Mouse (Mus musculus) adrenal gland, adult 8-10 months (tissue): ENCODE data around the gene Fgfr2. TPM values are rescaled to one million over a fixed set of nuclear protein-coding genes. Genes with fewer than 3 reads are reported as not detected.
A peak's percentile ranks its signal among the peaks of the same experiment; 100 is the strongest.
"Not testable (repeated sequence)": the region's sequence is repeated elsewhere in the genome, so short reads cannot be mapped to it uniquely, and the experiment has no call there.

Source experiments
- DNase-seq: peaks from one replicate; pipeline ENCODE4 v3.0.0; 2022
- total RNA-seq, 4 experiments: library from RNA; stranded (reverse); gene quantifications; 2 replicates each; pipeline ENCODE4 v1.2.4; 2022

Fgfr2 gene
- total RNA-seq, 4 experiments from 2014 or later: 193 to 471 (median 262) TPM

- no peak for DNase-seq
Observed at GRCm38 (mm10) chr7:131541184-131542114, 1581.7 kb downstream of the Fgfr2 start.

- peak; percentile 74 for DNase-seq
Observed at GRCm38 (mm10) chr7:131539979-131540378, 1583.2 kb downstream of the Fgfr2 start.

DNA sequence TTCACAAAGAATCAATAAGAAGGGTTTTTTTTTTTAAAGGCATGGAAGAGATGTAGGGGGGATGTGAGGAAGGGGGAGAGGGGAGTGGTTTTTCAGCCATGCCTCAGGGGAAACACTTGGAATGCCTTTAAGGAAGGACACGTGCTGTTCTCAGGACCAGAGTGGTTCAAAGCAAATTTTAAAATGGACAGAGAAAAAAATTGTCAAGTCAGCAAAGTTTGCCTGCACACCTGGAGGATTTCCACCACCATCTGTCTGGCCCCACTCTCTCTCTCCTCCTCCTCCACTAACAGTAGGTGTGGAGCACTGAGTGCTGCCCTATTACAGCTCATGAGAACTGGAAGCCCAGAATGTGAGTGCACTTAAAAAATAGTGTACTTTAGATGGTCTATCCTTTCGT, 1619.4 kb downstream of the Fgfr2 start:
- DNase-seq: no peak

DNA sequence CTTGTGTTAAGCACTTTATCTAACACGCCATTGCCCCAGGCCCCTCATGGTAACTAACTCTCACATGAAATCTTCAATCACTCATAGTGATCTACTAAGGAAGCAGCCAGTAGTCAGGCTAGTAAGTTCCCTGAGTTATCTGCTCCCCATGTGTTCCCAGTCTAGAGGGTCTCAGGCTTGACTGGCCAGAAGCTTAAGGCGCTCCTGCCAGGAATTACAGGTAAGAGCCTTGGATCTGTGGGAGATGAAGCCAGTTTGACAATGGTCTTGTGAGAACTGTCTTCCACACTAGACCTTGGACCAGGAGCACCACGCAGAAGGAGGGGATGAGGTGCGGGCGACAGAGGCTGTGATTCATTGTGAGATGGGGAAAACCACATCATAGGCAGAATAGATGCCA, 1644.7 kb downstream of the Fgfr2 start:
- DNase-seq: no peak

GRCm38 (mm10) chr7:131477140-131477539, 1646.0 kb downstream of the Fgfr2 start:
- DNase-seq: no peak

DNA sequence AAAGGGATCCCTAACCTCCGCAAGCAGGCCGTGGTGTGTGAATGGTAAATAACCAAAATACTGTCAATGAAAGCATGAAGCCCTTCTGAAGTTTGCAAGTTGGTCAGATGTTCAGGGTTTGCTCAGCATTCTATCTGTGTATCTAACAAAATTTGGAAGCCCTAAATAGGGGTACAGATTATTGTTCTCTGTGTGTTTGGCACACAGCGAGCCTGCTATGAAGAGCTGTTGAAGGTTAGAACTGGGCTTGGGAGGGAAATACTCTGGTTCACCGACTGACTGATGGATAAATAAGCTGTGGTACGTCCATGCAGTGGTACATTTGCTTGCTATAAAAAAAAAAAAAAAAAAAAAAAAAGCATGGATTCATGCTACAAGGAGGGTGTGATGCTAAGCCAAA, 1651.6 kb downstream of the Fgfr2 start:
- DNase-seq: no peak

GRCm38 (mm10) chr7:131469506-131469905, 1653.6 kb downstream of the Fgfr2 start:
- no peak for DNase-seq

DNA sequence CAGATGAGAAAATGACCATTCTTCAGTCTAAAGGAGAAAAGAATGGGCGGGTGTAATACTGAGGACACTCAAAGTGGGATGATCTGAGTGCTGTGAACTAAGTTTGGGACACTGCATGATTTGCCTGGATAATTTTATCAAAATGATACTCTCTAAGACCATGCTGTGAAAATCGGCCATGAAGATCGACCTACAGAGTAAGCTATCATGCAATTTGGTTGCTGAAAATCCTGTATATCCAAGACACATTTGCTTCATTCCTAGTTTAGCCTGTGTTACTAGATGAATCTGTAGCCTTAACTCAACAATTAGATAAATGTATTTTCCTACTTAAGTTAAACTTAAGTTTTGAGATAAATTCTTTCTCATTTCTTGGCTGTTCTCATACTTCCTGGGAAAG, 1655.8 kb downstream of the Fgfr2 start:
- no peak for DNase-seq

DNA sequence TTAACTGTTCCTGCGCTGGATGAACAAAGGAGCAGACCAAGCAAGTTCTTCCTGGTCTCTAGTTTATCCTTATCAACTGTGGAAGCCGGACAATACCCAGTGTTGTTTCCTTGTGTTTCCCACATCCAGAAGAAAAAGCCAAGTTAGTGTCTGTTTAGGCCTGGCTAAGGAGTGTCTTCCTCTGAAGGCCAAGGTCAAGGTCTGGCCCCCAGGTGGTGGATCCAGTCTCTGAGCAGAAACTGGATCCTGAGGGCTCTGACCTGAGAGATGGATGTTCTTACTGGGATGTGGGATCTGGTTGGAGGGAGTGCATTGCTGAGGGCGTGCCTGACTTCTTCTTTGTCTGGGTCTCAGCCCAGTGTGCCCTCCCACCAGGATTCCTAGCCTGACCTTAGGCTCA, 1657.4 kb downstream of the Fgfr2 start:
- DNase-seq: no peak

- DNase-seq: no peak
Observed at GRCm38 (mm10) chr7:131465117-131465601, 1658.0 kb downstream of the Fgfr2 start.

GRCm38 (mm10) chr7:131456714-131457113, 1666.4 kb downstream of the Fgfr2 start:
- DNase-seq: no peak

DNA sequence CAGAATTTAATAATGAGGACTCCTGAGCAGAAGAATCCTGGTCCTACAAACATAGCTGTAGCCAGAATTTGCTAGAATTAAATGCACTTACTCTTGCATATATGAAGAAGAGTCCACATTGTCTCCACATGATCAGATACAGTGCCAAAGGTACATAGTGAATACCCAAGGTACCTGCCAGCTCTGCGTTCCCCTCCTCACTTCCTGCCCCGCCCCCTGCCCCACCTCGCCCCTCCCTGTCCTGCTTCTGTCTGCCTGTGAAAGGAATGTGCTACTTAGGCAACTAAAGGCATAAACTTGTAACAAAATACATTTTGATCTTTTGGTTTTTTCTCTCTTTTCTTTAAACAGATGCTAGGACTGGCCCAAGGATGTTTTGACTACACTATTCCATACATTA, 1686.1 kb downstream of the Fgfr2 start:
- no peak for DNase-seq

- DNase-seq: no peak
Observed at GRCm38 (mm10) chr7:131434276-131434675, 1688.9 kb downstream of the Fgfr2 start.

GRCm38 (mm10) chr7:131432244-131432643, 1690.9 kb downstream of the Fgfr2 start:
- no peak for DNase-seq

DNA sequence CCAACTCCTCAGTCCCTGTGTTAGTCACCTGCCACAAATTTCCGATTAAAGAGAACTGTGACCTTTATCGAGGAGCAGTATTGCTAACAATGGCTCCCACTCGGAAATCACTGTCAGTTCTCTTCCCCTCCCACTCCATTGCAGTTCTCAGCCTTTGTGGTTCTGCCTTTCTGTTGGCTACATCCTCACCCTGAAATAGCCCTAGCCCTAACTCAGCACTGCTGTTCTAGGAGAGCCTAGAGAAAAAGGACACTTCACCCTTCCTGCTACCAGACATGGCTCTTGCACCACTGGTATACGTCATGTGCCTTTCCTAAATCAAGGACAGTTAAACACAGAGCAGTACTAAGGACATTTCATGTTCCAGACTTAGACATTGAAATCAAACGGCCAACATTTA, 1695.8 kb downstream of the Fgfr2 start:
- peak; percentile 30 for DNase-seq

- no peak for DNase-seq
Observed at GRCm38 (mm10) chr7:131424912-131425311, 1698.2 kb downstream of the Fgfr2 start.

GRCm38 (mm10) chr7:131417605-131418004, 1705.5 kb downstream of the Fgfr2 start:
- no peak for DNase-seq

DNA sequence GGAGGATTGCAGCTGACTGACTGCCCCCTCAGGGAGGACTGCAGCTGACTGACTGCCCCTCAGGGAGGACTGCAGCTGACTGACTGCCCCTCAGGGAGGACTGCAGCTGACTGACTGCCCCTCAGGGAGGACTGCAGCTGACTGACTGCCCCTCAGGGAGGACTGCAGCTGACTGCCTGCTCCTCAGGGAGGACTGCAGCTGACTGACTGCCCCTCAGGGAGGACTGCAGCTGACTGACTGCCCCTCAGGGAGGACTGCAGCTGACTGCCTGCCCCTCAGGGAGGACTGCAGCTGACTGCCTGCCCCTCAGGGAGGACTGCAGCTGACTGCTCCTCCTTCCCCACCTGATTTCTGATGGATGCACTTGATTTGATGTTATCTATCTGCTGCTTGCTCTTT, 1706.4 kb downstream of the Fgfr2 start:
- not testable (repeated sequence) for DNase-seq

- DNase-seq: no peak
Observed at GRCm38 (mm10) chr7:131411941-131412270, 1711.2 kb downstream of the Fgfr2 start.

GRCm38 (mm10) chr7:131411221-131411940, 1711.8 kb downstream of the Fgfr2 start:
- peak; percentile 21 for DNase-seq

DNA sequence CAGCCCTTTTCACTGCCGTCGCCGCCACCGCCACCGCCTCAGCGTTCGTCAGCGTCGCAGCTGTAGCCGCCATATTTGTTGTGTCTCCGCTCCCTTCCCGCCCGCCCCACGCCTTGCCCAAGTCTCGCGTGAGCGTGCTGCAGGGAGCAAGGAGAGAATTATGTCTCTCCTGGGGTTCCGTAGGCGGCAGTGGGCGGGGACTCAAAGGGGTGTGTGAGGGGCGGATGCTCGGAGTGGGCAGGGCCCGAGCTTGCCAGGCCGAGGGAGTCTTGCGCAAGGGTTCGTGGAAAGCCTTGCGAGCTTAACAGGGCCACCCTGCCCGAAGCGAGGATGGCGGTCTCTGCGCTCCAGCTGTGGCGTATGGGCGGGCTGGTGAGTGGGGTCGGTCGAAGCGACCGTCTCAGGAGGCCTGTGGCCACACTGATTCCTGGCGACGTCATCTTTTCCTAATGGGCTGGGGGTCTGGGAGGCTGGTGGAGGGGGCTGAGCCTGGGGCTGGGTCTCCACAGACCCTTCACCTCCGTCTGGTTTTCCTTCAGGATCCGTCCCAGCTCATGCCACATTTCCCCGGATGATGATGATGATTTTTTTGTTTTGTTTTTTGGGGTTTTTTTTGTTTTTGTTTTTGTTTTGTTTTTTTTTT, 1712.6 kb downstream of the Fgfr2 start, which contains the start of the genes Ikzf5 and Acadsb:
Gene Ikzf5 (minus strand): TSS at position 106 of the 643 bp plus-strand sequence.
Gene Acadsb (plus strand): TSS at position 186 of the 643 bp plus-strand sequence.
- DNase-seq: peak; percentile 99

GRCm38 (mm10) chr7:131409988-131410385, 1713.2 kb downstream of the Fgfr2 start:
- DNase-seq: no peak
